Mouse (Mus musculus) cortical plate, adult 2 months (tissue): ENCODE data around the gene Katnb1. TPM values are rescaled to one million over a fixed set of nuclear protein-coding genes. Genes with fewer than 3 reads are reported as not detected.

ENCODE experiments used
- H3K27ac ChIP-seq: fragments of 200-500 bp; 2 replicates; pipeline ENCODE4 v1.5.1; 2012; ENCODE audit warnings: low read length, control low read depth, inconsistent platforms; ENCODE audit not compliant: insufficient read depth
- H3K4me1 ChIP-seq: fragments of 200-500 bp; 2 replicates; pipeline ENCODE4 v1.6.1; 2011; ENCODE audit warnings: low read length; ENCODE audit not compliant: control insufficient read depth, insufficient read depth
- H3K4me3 ChIP-seq: fragments of 200-500 bp; 2 replicates; pipeline ENCODE4 v1.5.1; 2011; ENCODE audit warnings: mild to moderate bottlenecking, low read length, control low read depth; ENCODE audit not compliant: insufficient read depth
- CTCF ChIP-seq: fragments of 200-500 bp; IDR thresholded peaks from 2 replicates; pipeline ENCODE4 v1.5.1; 2011; ENCODE audit warnings: mild to moderate bottlenecking, control low read depth, low read length; ENCODE audit not compliant: insufficient read depth; ENCODE audit errors: extremely low read depth
- POLR2A ChIP-seq: fragments of 200-500 bp; IDR thresholded peaks from 2 replicates; pipeline ENCODE4 v1.6.1; 2011; ENCODE audit warnings: mild to moderate bottlenecking, low read length, control low read depth; ENCODE audit not compliant: insufficient read depth; ENCODE audit errors: extremely low read depth
- polyA plus RNA-seq: library from polyadenylated mRNA; depleted of rRNA; stranded (reverse); fragments of >200 nt; gene quantifications from 2 replicates; pipeline ENCODE4 v1.2.3, GENCODE M21; 2012; rRNA removed

The Katnb1 gene
- 49.1 and 50.1 TPM in 2 replicates for polyA plus RNA-seq

- peaks cover 4% of the 10 kb centered on the region for H3K4me1 ChIP-seq
- TF ChIP-seq POLR2A (peak; percentile 86), CTCF (no peak)
- H3K27ac ChIP-seq: no peak within 1 kb of the TSS
- peak within 1 kb of the TSS; percentile 61 for H3K4me3 ChIP-seq
Measured at GRCm38 (mm10) chr8:95080381-95081341, at the start of gene Katnb1. Gene Katnb1 (plus strand): TSS chr8:95081186.

GRCm38 (mm10) chr8:95037106-95037925 is 43.7 kb upstream of the Katnb1 start:
- H3K4me1 ChIP-seq: 0 out of 2 replicates have a peak, but pooled peaks cover 2% of the 10 kb centered on the region
- TF ChIP-seq CTCF (no peak), POLR2A (no peak)
- no peak overlapping the region for H3K4me3 ChIP-seq
- H3K27ac ChIP-seq: no peak overlapping the region

- Histone ChIP-seq H3K27ac (no peak overlapping the region), H3K4me3 (no peak overlapping the region), H3K4me1 (0 out of 2 replicates have a peak, but pooled peaks cover 2% of the 10 kb centered on the region)
- TF ChIP-seq POLR2A: no peak
- TF ChIP-seq CTCF: no peak
Measured at GRCm38 (mm10) chr8:95041883-95042784, 38.9 kb upstream of the Katnb1 start.

- Histone ChIP-seq H3K27ac (no peak overlapping the region), H3K4me1 (no peaks in the 10 kb centered on the region; the same call in 1 of the 2 replicates), H3K4me3 (no peak overlapping the region)
- TF ChIP-seq CTCF: no peak
- TF ChIP-seq POLR2A: no peak
Measured at GRCm38 (mm10) chr8:95044811-95045210, 36.2 kb upstream of the Katnb1 start.

GRCm38 (mm10) chr8:95046982-95047381 is 34.0 kb upstream of the Katnb1 start:
- H3K27ac ChIP-seq: no peak overlapping the region
- H3K4me3 ChIP-seq: no peak overlapping the region
- no peaks in the 10 kb centered on the region; the same call in 1 of the 2 replicates for H3K4me1 ChIP-seq
- TF ChIP-seq CTCF (no peak), POLR2A (no peak)

GRCm38 (mm10) chr8:95047884-95048680 is 32.9 kb upstream of the Katnb1 start:
- TF ChIP-seq CTCF (no peak), POLR2A (no peak)
- Histone ChIP-seq H3K4me3 (no peak overlapping the region), H3K4me1 (no peaks in the 10 kb centered on the region; the same call in 1 of the 2 replicates), H3K27ac (no peak overlapping the region)

- Histone ChIP-seq H3K4me3 (no peak overlapping the region), H3K4me1 (peaks cover 3% of the 10 kb centered on the region; the same call in 1 of the 2 replicates), H3K27ac (no peak overlapping the region)
- TF ChIP-seq POLR2A (no peak), CTCF (no peak)
Measured at GRCm38 (mm10) chr8:95049636-95050035, 31.4 kb upstream of the Katnb1 start.

- TF ChIP-seq CTCF: no peak
- no peak for TF ChIP-seq POLR2A
- Histone ChIP-seq H3K4me1 (peaks cover 3% of the 10 kb centered on the region; the same call in 1 of the 2 replicates), H3K27ac (no peak overlapping the region), H3K4me3 (no peak overlapping the region)
Measured at GRCm38 (mm10) chr8:95054438-95054837, 26.5 kb upstream of the Katnb1 start.
